Mouse (Mus musculus) spleen, adult 12 weeks (tissue): ENCODE results near the gene Npm1.

Experiments
- DNase-seq: peaks from one replicate; pipeline ENCODE4 v3.0.0; 2022; ENCODE audit warnings: low spot score

Gene Npm1

DNA sequence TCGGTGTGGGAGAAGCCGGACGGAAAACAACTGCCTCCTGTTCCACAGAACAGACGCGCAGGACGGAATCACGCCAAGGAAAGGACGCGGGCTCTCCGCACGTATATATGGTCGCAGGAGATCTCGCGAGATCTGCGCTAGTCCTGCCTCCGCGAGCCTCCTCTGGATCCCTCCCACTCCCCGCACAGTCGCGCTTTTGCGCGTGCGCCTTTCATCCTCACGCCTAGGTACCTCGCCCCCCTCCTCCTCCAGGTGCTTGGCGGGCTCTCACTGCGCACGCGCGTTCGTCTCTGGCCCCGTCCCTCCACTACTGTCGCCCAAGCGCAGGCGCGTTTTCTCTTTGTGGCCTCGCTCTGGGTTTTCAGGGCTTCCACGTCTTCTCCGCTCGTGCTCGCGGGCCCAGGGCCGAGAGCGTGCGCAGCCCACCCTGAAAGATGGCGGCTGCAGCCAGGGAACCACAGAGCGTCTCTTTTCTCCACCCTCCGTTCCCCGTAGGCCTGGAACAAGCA, at the start of gene Npm1:
Gene Npm1, minus strand, starts transcription at position 209 of the 509 bp plus-strand sequence.
- peak; percentile 96 for DNase-seq

DNA sequence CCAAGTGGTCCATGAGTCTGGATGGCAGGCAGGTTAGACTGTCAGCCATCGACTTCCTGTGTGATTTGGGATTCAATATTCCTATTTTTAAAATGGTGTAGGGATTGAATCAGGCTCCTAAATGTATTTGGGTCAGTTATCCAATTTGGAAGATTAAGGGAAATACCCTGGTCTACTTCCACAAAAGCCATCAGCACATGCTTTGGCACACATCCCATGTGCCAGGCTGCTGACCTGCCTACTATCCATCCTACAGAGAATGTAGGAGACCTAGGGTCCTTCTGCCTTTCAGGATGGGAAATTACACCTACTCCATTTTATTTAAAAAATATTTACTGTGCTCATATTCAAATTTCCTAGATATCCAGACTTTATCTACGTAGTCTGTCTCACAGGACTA, 44.4 kb upstream of the Npm1 start:
- no peak for DNase-seq

DNA sequence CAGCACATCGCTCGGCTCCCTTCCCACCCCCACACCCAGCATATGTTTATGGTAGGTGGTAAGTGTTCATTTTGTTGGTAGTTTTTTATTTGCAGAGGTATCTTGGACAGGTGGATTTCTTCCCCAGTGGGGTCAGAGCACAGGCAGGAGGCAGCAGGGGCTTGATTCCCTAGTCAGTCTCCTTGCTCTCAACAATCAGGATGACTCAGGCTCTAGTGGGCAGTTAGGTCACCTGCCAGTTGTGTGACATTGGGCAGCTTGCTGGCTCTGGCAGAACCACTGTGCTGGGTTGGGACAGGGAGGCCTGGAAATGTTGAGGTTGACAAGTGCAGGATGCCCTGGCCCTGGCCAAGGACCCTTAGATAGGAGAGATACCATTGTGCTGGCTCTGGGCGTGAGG, 42.0 kb upstream of the Npm1 start:
- DNase-seq: no peak

DNA sequence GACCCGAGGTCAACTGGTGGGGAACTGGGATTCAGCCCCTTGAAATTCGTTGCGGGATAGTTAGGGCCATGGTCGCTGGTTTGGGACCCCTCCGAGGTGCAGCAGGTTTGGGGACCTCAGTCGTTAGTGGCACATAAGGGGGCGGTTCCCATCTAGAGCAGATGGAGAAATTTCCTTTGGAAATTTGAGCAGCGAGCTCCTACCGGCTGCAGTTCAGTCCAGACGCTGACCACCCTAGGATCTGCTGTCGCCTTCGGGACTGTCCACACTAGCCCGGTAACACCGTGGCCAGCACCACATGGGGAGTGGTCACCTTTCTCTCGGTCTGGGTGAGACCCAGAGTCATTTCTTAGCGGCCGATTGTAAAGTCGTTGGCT, 41.3 kb upstream of the Npm1 start:
- no peak for DNase-seq

DNA sequence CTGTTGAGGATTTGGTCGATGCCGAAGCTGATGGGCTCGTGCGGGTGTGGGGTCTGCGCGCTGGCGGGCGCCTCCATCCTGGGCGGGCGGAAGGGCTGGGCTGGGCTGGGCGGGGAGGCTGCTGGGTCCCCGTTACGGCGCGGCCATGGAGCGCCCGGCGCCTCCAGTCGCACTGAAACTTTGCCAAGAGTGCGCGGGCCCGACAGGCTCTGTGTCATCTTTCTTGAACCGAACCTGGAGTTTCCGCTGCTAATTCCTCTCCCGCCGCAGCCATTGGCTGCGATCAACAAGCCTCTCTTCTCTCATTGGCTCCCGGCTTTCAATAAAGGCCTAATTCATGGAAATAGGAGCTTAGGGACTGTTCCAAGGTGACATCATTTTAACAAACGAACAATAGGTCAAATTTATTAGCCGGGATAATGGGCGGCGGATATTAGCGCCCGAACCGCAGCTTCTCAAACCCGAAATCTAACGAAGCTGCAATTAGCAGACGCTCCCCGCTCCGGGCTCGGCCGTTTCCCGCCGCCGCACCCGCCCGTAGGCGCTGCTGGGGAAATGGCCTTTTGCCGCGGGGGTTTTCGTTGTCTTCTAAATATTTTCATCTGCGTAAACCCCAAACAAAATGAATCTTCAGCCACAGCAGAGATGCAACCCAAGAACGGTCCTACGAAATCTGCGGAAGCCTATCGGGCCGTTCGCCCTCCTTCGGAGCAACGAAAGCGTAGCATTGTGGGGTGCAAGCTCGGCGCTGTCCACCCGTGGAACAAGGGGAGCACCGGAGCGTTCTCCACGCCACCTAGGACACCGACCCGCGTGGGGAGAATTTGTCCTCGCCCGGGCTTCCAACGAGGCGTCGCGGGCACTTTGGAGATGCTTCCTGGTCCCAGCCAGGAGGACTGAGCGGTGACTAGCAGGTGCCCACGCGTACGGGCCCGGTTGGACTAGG, 40.6 kb upstream of the Npm1 start, which contains the start of gene Tlx3:
Gene Tlx3, minus strand, starts transcription at position 207 of the 946 bp plus-strand sequence.
- DNase-seq: no peak

DNA sequence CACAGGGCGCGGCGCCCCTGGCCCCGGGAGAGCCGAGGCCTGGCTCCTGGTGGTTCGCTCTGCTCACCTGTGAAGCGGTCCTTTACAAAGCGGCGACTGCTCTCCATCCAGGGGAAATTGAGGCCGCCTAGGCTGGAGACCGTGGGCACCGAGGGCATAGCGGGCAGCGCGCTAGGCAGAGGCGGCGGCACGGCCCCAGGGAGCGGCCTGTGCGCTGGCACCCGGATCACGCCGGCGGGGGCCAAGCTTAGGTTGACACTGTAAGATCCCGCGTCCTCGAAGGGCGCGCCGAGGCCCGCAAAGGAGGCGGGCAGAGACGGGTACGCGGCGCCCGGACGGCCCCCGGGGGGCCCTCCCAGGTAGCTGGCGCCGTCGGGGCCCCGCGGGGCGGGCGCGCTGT, 40.0 kb upstream of the Npm1 start:
- no peak for DNase-seq

DNA sequence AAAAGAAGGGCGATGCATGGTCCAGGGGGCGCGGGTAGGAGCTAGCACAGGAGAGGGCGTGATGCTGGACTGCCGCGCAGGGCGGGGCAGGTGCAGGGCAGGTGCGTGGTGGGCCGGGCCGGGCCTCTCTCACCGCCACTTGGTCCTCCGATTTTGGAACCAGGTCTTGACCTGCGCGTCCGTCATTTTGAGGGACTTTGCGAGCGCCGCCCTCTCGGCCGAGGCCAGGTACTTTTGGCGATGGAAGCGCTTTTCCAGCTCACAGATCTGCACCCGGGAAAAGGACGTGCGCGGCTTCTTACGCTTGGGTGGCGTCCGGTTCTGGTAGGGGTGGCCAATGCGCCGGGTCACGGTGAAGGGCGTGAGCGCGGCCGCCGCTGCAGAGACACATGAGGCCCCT, 39.3 kb upstream of the Npm1 start:
- DNase-seq: no peak

DNA sequence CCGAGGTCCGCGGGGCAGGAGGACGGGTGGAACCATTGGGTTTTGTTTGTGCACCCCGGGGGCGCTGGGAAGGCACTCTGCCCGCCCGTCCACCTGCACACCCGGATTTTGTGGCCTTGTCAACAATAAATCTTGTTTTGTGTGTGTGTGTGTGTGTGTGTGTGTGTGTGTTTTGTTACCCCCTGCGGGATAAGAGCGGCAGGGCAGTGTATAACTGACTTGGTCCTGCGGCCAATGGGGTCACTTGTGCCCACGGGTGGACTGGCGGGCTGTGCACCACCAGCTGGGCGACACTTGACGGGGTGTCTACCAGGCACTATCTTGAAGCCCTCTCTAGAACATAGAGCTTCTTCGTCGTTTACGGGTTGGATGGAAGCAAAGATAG, 38.6 kb upstream of the Npm1 start:
- no peak for DNase-seq

DNA sequence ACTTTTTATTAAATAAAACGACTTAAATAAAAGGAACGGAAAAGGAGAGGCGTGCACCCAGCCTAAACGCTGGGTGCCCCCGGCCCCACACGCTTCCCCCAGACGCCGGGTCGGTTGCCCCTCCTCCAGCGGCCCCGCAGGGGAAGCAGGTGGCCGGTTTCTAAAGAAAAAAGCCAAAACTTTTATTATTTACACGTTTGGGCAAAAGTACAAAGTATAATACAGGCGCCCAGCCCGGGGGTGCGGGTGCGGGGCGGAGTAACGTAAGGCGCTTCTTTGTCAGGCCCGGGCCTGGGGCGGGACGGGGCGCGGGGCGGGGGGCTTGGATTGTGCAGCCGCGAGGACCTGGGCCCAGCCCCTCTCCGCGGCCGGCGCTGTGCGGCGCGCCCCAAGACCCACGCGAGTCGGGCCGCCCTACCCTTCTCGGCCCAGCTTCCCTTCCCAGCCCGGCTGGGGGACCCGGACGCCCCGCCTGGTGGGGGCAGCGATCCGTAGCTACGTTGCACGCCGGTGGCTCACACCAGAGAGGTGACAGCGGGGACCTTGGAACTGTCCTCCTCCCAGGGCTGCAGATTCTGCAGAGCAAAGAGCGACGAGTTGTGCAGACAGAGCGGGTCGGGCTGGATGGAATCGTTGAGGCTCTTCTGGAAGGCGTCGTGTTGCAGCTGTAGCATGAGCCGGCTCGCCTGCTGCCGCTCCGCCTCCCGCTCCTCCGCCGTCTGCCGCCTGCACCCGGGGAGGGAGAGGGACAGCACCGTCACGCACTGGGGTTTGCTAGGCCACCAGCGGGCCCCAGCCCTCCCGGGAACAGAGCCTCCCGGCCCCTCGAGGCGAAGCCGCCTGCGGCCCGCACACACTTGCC, 38.0 kb upstream of the Npm1 start:
- no peak for DNase-seq

DNA sequence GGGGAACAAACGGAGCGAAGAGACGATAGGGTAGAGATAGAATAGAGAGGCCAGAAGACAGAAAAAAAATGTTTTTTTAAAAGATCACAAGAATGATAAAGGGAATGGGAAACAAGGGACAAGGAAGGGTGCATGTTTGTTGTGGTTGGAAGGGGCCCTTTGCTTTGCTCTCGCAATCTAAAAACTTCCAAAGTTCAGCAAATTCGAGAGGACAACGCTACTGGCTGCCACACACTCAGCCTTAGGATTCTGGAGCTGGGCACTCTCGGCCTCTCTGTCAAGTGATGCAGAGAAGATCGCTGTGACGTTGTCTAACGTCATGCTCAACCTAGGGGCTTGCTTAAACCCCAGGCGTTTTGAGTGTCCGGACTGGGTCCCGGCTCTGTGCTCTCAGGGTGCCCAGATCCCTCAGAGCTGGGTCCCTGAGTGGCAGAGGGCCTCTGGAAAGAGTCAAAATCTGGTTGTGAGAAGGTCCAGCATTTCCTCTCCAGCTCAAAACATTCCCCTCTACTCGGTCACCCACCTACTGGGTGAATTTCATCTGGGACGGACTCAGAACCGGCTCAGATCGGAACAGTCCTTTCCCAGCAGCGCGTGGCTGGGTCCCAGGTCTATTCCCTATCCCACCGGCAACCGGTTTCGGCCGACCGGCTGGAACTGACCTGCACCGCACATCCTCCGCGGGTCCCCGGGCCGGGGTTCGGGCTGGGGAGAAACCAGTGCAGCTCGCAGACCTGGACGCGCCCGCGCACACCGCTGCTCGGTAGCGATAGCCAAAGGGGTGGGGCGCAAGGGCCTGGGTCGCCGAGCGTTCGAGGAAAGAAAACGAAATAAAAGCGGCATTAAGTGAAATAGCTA, 37.1 kb upstream of the Npm1 start:
- no peak for DNase-seq

DNA sequence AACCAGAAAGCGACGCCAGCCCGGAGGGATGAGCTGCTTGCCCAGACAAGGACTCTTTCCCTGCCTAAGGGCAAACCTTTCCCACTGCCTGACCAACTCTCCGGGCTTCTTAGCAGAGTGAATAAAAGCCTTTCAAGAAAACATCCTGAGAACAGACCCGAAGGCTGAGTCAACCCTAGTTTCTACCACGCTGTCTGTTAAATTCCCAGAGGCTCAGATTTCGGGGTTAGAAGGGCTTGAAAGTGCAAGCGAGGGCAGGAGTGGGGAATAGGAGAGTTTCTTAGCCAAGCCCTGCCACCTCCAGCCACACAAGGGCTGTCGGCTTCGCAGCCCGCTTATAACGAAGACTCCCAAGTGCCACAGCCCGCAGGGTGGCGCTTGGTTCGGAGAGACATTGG, 36.1 kb upstream of the Npm1 start:
- DNase-seq: no peak

DNA sequence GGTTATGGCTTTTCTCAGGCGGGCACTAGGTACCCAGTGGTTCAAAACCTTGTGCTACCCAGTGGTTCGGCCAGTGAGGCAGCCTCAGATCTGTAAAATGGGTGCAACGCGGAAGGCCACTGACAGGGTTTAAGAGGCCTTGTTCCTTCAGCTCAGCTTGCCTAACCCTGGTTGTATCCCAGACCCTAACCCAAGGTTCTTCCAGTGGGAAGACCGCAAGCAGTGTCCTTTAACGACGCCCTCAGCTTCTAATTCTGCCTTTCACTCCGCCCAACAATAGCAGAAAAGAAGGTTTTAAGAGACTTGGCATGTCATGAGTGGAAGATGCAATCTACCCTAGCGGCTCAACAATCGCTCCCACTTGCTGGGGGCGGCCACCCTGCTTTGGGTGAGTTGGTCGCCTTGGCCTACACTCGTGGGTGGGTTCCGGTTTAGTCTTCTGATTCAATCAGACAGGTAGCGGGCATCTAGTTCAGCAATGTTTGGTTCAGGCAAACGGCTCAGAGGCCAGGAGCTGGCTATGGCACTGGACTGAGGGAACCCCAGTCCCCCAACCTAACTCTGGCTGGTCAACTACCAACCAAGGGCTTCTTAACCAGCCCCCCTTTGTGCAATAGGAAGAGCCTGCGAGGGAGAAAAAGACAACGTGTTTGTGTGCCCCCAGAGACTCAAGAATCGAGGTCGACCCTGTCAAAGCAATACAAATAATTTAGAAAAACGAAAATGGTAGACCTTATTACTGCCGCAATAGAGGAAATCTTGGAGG, 35.5 kb upstream of the Npm1 start:
- no peak for DNase-seq

DNA sequence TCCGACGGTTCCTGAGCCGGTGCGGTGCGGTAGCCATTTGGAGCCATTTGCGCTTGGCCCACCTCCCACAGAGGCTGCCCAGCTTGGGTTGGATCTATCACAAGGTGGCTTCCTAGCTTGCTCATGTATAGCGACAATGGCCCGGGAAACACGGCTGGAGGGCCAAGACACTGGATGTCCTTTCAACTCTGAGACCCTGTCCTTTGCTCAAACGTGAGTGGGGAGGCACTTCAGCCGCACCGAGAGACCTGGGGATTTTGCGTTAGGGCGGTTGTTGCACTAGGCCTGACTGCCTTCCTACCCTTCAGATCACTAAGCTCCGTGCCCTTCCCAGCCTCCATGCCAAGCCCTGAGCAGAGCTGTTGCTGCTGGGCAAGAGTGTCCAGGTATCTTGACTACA, 34.7 kb upstream of the Npm1 start:
- no peak for DNase-seq

DNA sequence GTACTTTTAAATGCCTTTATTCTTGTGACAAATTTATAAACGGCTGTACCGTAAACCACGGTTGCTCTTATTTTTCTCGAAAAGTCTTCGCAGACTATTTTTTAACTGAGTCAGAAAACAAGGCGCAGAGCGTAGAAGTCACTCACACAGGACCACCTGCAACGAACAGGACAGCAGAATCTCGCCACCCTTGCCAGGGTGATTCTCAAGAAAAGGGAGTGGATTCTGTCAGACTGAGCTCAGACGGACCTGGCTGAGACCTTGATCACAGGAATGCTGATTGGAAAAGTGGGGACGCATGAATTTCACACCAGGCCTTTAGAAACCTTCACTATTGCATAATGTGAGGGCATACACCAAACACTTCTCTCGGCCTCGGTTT, 34.1 kb upstream of the Npm1 start:
- no peak for DNase-seq

DNA sequence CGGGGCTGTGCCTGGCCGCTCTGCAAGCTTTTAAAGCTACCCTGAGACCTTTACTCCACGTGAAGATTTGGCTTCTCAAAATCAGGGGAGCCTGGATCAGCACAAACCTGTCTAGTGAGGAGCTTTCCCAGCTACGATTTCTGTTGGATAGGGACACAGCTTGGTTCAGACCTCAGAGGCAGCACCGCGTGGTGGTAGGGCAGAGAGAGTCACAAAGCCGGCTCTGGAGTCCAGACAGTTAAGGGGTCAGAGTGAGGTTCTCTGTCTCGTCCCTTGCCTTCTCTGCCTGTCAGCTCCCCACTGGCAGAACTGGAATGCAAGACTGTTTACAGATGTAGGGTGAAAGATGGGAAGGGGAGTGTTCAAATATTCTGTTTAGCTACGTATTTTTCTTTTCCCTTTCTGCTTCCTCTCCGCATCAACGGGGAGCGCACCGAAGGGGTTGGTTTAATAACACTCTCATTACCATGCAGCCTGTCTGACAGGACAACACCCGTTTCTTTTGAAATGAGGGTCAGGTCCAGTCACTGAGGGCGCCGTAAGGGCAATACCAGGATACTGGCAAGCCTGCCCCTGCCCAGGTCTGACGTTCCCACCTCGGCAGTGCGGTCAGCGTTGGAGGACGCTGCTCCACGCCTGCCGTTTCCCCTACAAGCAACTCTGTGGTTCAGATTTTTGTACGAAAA, 33.6 kb upstream of the Npm1 start:
- no peak for DNase-seq

DNA sequence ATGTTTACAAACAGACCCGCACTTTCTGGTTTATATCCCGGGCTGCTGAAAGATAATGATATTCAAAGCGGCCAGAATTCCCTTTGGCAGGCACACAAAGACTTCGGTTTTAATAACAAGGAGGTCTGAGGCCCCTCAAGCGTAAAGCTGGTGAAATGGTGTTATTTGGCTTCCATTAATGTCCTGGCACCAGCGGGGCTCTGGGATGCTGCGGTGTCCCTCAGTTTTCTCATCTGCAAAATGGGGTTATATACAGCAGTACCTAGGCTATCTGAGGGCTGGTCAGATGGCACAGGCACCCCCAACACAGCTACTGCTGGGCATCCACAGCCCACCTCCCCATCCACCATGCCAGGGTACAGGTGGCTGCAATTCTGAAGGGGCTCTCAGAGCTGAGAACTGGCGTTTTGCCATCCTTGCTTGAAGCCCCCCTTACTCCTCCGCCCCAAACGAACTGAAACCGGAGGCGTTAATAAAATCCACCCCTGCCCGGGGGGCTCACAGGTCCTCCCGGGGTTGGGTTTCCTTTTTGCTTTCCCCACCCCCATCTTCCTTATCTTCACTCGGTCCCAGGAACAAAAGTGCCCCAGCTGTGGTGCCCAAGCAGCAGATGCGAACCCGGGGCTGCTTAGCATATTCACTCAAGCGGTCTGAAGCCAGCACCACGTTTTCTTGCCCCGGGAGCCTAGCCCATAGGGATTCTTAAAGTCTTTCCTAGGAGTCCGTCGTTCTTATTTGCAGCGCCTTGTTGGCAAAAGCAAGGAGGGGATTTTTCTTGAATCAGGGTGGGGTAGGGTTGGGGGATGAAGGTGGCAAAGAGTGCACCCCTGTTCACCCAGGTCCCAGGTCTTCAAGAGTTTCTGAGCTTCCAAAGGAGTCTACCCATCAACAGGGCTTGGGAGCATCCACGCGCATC, 32.8 kb upstream of the Npm1 start:
- no peak for DNase-seq

DNA sequence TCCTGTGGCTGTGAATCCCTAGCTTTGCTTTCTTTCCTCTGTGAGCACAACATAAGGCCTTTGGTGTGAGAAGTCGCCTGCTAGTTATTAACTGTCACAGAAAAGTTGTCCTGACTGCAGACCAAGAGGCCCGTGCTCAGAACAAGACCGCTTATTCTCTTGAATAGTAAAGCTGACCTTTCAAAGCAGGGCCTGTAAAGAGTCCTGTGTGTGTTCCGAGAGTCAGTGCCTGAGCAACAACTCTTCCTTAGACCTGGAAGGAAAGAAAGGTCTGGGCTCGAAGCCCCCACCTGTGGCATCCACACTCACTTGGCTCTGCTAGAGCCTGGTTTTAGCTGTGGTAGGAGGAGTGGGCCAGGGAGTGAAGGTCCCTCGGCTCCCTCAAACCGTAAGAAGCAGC, 32.1 kb upstream of the Npm1 start:
- no peak for DNase-seq

DNA sequence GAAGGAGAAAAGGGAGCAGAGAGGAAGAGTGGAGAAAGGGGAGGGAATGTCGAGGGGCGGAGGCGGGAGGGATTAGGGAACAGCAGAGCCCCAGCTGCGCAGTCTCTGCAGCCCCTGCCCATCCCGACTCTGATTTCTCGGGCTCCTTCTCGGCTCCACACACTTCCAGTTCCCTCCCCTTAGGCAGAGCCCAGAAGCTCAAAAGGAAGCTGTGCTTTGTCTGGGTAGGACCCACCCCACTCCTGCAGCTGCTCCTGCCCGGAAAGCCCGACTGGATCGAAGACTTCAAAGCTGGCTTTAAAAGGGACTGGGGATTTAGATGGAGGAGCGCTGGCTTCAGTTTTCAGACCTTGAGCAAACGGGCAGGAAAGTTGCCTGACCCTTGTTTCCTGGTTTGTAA, 30.7 kb upstream of the Npm1 start:
- DNase-seq: no peak

DNA sequence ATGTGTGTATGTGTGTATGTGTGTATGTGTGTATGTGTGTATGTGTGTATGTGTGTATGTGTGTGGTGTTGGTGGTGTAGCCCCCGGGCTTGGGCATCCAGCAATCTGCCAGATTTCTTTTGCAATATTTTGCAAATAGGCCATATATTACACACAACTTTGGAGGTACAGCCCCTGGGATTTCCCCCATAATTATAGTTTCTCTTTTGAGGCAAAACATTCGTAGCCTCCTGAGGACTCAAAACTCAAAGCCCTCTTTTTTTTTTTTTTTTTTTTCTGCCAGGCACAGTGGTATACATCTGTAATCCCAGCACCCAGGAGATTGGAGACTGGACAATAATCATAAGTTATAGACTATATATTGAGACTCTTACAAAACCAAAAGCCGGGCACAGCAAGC, 18.8 kb upstream of the Npm1 start:
- DNase-seq: no peak

DNA sequence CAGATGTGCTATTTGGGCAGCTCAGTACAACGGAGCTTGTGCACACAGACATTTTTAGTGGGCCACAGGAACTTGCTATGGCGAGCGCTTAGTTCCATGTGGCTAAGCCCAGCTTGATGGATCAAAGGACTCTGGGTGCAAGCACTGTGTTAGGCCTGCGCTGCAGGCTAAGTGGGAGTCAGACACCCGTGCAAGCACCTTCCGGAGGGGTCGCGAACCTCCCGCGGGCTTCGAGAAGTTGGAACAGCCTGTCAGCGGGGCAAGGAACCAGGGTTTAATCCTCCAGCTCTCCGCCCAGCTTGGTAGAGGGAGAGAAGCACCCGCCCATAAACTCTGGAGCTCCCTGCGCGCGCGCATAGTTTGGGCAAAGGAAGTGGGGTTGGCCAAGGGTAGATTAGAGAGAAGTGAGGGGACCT, 17.7 kb upstream of the Npm1 start:
- DNase-seq: no peak
